Mouse (Mus musculus) hindbrain, embryonic 10.5 days (tissue): ENCODE results near the gene Wwox. TPM values are rescaled to one million over a fixed set of nuclear protein-coding genes. Genes with fewer than 3 reads are reported as not detected.

ENCODE experiments used
- DNase-seq: peaks from one replicate; pipeline ENCODE4 v3.0.0-alpha.2; 2017; ENCODE audit warnings: low spot score
- H3K27ac ChIP-seq: fragments of 300-500 bp; sonication (generic); 2 replicates; pipeline ENCODE4 v1.5.1; 2016; ENCODE audit warnings: mild to moderate bottlenecking, moderate library complexity
- H3K27me3 ChIP-seq: fragments of 300-500 bp; sonication (generic); 2 replicates; pipeline ENCODE4 v1.6.1; 2016; ENCODE audit warnings: mild to moderate bottlenecking; ENCODE audit not compliant: poor library complexity, insufficient read depth, severe bottlenecking
- H3K36me3 ChIP-seq: fragments of 300-500 bp; sonication (generic); 2 replicates; pipeline ENCODE4 v1.6.1; 2016; ENCODE audit warnings: mild to moderate bottlenecking, moderate library complexity
- H3K4me1 ChIP-seq: fragments of 300-500 bp; sonication (generic); replicated peaks from 2 replicates; pipeline ENCODE4 v1.6.1; 2016; ENCODE audit warnings: mild to moderate bottlenecking
- H3K4me3 ChIP-seq: fragments of 300-500 bp; sonication (generic); 2 replicates; pipeline ENCODE4 v1.5.1; 2016; ENCODE audit warnings: mild to moderate bottlenecking, moderate library complexity
- H3K9me3 ChIP-seq: fragments of 300-500 bp; sonication (generic); 2 replicates; pipeline ENCODE4 v1.6.1; 2016; ENCODE audit warnings: mild to moderate bottlenecking, moderate library complexity
- WGBS: fragments of 180-500 bp; shearing (Covaris S2); methylation state at CpG from one replicate; pipeline ENCODE4 v1.1.7; 2016; 5-methylcytosine and 5-hydroxymethylcytosine counted together
- polyA plus RNA-seq: library from polyadenylated mRNA; unstranded; fragments of >200 nt; fragmentation: Nextera tagmentation; extraction: Ambion mirVana; gene quantifications from 2 replicates; pipeline ENCODE4 v1.2.1, GENCODE M21; 2016

Wwox gene
- polyA plus RNA-seq, 1 experiment from 2014 or later = 12.5 TPM

DNA sequence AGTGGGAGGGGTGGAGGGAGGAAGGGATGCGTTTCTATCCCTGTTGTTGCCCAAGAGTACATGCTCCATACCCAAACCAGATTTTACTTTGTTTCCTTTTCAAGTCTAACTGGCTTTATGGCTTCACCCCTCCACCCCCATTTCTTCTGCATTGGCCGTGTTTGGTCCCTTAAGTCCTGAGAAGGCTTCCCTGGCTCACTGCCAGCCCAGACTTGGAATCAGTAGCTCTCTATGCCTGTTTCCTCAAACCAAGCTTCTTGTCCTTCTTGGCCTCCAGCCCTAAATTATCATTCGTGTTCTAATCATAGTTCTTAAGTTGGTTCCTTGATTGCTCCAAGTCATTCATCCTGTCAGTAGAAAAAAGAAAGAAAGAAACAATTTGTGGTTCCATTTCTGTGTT is 777.3 kb downstream of the Wwox start:
- 90% methylated on average over 3 of the region's 3 CpGs for WGBS
- Histone ChIP-seq H3K36me3 (no peaks in the 10 kb centered on the region), H3K27ac (no peak overlapping the region), H3K4me3 (no peak overlapping the region), H3K9me3 (no peaks in the 10 kb centered on the region), H3K27me3 (no peaks in the 10 kb centered on the region; the same call in 1 of the 2 replicates), H3K4me1 (peaks cover 9% of the 10 kb centered on the region)
- DNase-seq = no peak

DNA sequence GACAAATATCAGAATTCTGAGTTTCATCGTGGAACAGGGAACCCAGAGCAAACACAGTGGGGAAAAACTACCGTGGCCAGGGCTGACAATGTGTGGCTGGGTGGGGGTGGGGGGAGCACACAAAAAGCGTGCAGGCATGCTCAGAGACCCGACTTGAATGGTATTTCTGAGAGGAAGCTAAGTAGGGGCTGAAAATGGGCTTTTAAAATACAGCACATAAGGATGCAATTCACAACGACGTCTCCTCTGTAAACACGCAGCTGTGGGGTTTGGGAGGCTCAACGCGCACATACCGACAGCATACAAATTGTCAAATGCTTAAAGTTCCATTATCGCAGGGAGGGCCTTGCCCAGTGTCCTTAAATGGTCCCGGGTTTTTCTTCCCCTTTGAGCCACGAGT is 783.1 kb downstream of the Wwox start:
- Histone ChIP-seq H3K36me3 (no peaks in the 10 kb centered on the region), H3K27ac (no peak overlapping the region), H3K4me3 (no peak overlapping the region), H3K4me1 (no peaks in the 10 kb centered on the region), H3K9me3 (no peaks in the 10 kb centered on the region), H3K27me3 (no peaks in the 10 kb centered on the region)
- DNase-seq = no peak
- WGBS = 79% methylated on average over 13 of the region's 13 CpGs

- no peak for DNase-seq
- Histone ChIP-seq H3K36me3 (no peaks in the 10 kb centered on the region), H3K27me3 (no peaks in the 10 kb centered on the region), H3K9me3 (no peaks in the 10 kb centered on the region), H3K4me3 (no peak overlapping the region), H3K27ac (no peak overlapping the region), H3K4me1 (no peaks in the 10 kb centered on the region)
- 82% methylated on average over 20 of the region's 20 CpGs for WGBS
Measured at GRCm38 (mm10) chr8:115226781-115227583, 787.5 kb downstream of the Wwox start.

GRCm38 (mm10) chr8:115228903-115229302 is 789.4 kb downstream of the Wwox start:
- DNase-seq = no peak
- Histone ChIP-seq H3K27ac (no peak overlapping the region), H3K4me1 (no peaks in the 10 kb centered on the region), H3K4me3 (no peak overlapping the region), H3K36me3 (no peaks in the 10 kb centered on the region), H3K9me3 (no peaks in the 10 kb centered on the region), H3K27me3 (no peaks in the 10 kb centered on the region)
- 84% methylated on average over 11 of the region's 11 CpGs for WGBS

GRCm38 (mm10) chr8:115234068-115234467 is 794.6 kb downstream of the Wwox start:
- H3K36me3 ChIP-seq = no peaks in the 10 kb centered on the region
- H3K4me3 ChIP-seq = no peak overlapping the region
- DNase-seq = no peak
- H3K27me3 ChIP-seq = peaks cover 5% of the 10 kb centered on the region; the same call in 1 of the 2 replicates
- H3K9me3 ChIP-seq = no peaks in the 10 kb centered on the region
- H3K27ac ChIP-seq = no peak overlapping the region
- 82% methylated on average over 6 of the region's 6 CpGs for WGBS
- peaks cover 14% of the 10 kb centered on the region for H3K4me1 ChIP-seq

DNA sequence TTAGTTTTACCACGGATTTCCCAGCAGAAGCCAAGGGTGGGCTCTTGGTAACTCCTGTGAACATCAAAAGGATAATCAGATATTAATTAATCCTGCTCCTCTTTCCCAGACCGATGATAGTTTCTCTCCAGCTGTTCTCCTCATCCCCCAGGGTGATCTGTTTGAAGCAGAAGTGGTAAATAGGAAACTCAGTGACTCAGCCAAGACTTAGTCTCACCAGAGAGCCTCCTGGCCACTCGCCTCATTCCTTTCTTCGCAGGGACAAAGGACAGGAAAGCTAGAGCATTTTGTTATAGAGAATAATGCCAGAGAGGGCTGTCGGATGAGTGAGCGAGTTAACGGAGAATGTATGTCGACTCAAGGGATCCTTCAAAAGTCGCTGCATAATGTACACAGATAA is 798.1 kb downstream of the Wwox start:
- Histone ChIP-seq H3K27me3 (peaks cover 12% of the 10 kb centered on the region; the same call in 1 of the 2 replicates), H3K36me3 (no peaks in the 10 kb centered on the region), H3K4me1 (peaks cover 19% of the 10 kb centered on the region), H3K27ac (no peak overlapping the region), H3K9me3 (no peaks in the 10 kb centered on the region), H3K4me3 (no peak overlapping the region)
- DNase-seq = no peak
- WGBS = 47% methylated on average over 9 of the region's 9 CpGs

DNA sequence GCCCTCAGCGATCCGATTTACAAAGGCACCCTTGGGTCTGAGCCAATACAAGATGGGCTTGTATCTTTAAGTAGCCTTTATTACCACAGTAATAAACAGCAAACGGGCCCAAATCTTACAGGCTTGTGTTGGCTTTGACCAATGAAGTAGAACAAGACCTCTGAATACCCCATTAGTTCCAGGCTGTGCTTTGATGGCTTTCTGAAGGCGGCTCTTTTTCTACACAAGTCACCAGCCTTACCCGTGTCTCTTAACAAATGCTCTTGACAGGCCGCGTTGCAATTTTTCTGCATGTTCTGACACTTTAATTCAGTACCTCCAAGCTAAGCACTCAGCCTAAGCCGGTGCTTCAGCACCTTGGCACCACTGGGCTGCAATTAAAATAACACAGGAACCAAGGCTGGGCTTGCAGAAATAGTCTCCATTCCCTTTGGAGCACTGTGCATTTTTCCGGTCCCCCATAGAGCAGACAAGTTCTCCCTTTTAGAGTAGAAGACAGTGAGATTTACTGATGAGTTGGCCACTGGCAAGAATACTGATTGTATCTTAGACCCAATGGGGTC is 804.1 kb downstream of the Wwox start:
- Histone ChIP-seq H3K27me3 (peaks cover 35% of the 10 kb centered on the region), H3K4me3 (no peak overlapping the region), H3K9me3 (no peaks in the 10 kb centered on the region), H3K4me1 (peaks cover 26% of the 10 kb centered on the region), H3K36me3 (no peaks in the 10 kb centered on the region), H3K27ac (no peak overlapping the region)
- no peak for DNase-seq
- 38% methylated on average over 9 of the region's 9 CpGs for WGBS

DNA sequence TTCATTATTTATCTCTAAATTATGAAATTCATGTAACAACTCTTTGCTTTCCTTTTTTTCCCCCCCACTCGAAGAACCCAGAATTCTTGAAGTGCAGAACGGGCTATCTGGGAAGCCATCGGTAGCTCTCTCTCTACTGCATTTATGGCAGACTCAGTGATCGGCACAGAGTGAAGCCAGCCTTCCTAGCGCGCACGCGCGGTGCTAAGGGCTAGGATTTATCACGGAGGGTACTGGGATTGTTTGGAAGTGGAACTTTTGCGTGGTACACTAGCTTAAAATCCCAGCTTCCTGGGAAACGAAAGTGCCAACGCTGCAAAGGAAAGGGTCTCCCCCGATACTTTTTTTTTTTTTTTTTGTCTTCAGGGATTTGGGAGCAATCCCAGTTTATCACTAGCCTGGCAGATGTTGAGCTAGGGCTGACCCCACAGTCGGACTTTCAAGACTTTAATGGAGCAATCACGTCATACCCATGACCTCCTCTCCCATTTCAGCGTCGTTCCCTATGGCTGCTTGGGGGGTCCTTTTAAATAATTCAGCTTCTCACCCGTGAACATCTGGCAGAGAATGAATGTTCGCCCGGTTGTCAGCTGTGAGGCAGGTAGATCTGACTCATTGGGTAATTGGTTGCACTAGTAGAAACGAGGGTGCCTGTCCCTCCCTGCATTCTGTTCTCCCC is 810.4 kb downstream of the Wwox start:
- H3K27me3 ChIP-seq = peaks cover 23% of the 10 kb centered on the region
- H3K36me3 ChIP-seq = no peaks in the 10 kb centered on the region
- H3K4me3 ChIP-seq = peak overlapping the region; percentile 20; the same call in 1 of the 2 replicates
- no peak for DNase-seq
- peaks cover 14% of the 10 kb centered on the region for H3K4me1 ChIP-seq
- H3K9me3 ChIP-seq = no peaks in the 10 kb centered on the region
- H3K27ac ChIP-seq = no peak overlapping the region
- 42% methylated on average over 22 of the region's 22 CpGs for WGBS

GRCm38 (mm10) chr8:115255550-115255949 is 816.1 kb downstream of the Wwox start:
- no peaks in the 10 kb centered on the region for H3K9me3 ChIP-seq
- H3K4me3 ChIP-seq = no peak overlapping the region
- WGBS = 88% methylated on average over 13 of the region's 13 CpGs
- DNase-seq = no peak
- H3K27ac ChIP-seq = no peak overlapping the region
- H3K27me3 ChIP-seq = peaks cover 6% of the 10 kb centered on the region
- no peaks in the 10 kb centered on the region for H3K36me3 ChIP-seq
- peaks cover 19% of the 10 kb centered on the region for H3K4me1 ChIP-seq

DNA sequence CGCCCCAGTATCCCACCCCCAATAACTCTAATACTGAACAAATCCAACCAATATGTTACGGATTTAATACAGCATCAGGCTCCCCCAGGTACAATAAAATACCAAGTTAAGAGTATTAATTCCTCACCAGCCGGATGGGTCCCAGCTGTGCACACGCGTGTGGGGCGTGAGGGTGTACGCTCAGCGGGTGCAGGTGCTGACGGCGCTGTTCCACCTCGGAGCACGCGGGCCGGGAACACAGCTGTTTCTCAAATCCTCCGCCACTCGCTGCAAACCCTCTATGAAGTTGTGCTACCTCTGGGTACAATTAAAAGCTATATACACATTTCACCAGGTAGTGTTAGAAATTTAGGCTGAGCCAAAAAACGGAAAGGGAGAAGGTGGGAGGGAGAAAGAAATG is 818.0 kb downstream of the Wwox start:
- Histone ChIP-seq H3K9me3 (no peaks in the 10 kb centered on the region), H3K36me3 (no peaks in the 10 kb centered on the region), H3K4me1 (peaks cover 15% of the 10 kb centered on the region), H3K27ac (no peak overlapping the region), H3K4me3 (no peak overlapping the region), H3K27me3 (peaks cover 6% of the 10 kb centered on the region)
- WGBS = 93% methylated on average over 17 of the region's 17 CpGs
- DNase-seq = no peak

- peak; percentile 16 for DNase-seq
- Histone ChIP-seq H3K4me3 (no peak overlapping the region), H3K27me3 (peaks cover 6% of the 10 kb centered on the region), H3K4me1 (peaks cover 15% of the 10 kb centered on the region), H3K36me3 (no peaks in the 10 kb centered on the region), H3K27ac (no peak overlapping the region), H3K9me3 (no peaks in the 10 kb centered on the region)
- 63% methylated on average over 12 of the region's 12 CpGs for WGBS
Measured at GRCm38 (mm10) chr8:115259806-115260205, 820.4 kb downstream of the Wwox start.

GRCm38 (mm10) chr8:115267196-115267595 is 827.7 kb downstream of the Wwox start:
- H3K9me3 ChIP-seq = no peaks in the 10 kb centered on the region
- no peaks in the 10 kb centered on the region for H3K36me3 ChIP-seq
- no peak overlapping the region for H3K27ac ChIP-seq
- peaks cover 6% of the 10 kb centered on the region for H3K4me1 ChIP-seq
- no peak for DNase-seq
- H3K27me3 ChIP-seq = no peaks in the 10 kb centered on the region
- H3K4me3 ChIP-seq = no peak overlapping the region
- 75% methylated on average over 11 of the region's 11 CpGs for WGBS

- no peak overlapping the region for H3K4me3 ChIP-seq
- DNase-seq = no peak
- no peak overlapping the region for H3K27ac ChIP-seq
- H3K4me1 ChIP-seq = peaks cover 6% of the 10 kb centered on the region
- no peaks in the 10 kb centered on the region for H3K27me3 ChIP-seq
- no peaks in the 10 kb centered on the region for H3K36me3 ChIP-seq
- WGBS = 44% methylated on average over 4 of the region's 4 CpGs
- no peaks in the 10 kb centered on the region for H3K9me3 ChIP-seq
Measured at GRCm38 (mm10) chr8:115269601-115270000, 830.1 kb downstream of the Wwox start.
